Mouse (Mus musculus): Measurements from ENCODE around the gene Fryl.
"Not testable (repeated sequence)": the region's sequence is repeated elsewhere in the genome, so short reads cannot be mapped to it uniquely, and the experiment has no call there.

The Fryl gene

GRCm38 (mm10) chr5:73103657-73104056 is 152.8 kb downstream of the Fryl start:
- peak; percentile 70 for DNase-seq (ENCODE audit: low spot score)

- DNase-seq (ENCODE audit: low spot score) = no peak
Measured at GRCm38 (mm10) chr5:73102342-73102989, 154.0 kb downstream of the Fryl start.

- DNase-seq (ENCODE audit: low spot score) = no peak
Measured at GRCm38 (mm10) chr5:73092236-73092635, 164.2 kb downstream of the Fryl start.

- no peak for DNase-seq (ENCODE audit: low spot score)
Measured at GRCm38 (mm10) chr5:73089158-73089557, 167.3 kb downstream of the Fryl start.

- DNase-seq (ENCODE audit: low spot score) = no peak
Measured at GRCm38 (mm10) chr5:73081496-73081895, 174.9 kb downstream of the Fryl start.

- no peak for DNase-seq (ENCODE audit: low spot score)
Measured at GRCm38 (mm10) chr5:73079801-73080200, 176.6 kb downstream of the Fryl start.

GRCm38 (mm10) chr5:73071319-73071718 is 185.1 kb downstream of the Fryl start:
- DNase-seq (ENCODE audit: low spot score) = peak; percentile 72

GRCm38 (mm10) chr5:73066946-73067345 is 189.5 kb downstream of the Fryl start:
- DNase-seq (ENCODE audit: low spot score) = no peak

GRCm38 (mm10) chr5:73063768-73064669 is 192.4 kb downstream of the Fryl start:
- no peak for DNase-seq (ENCODE audit: low spot score)

GRCm38 (mm10) chr5:73061506-73062155 is 194.8 kb downstream of the Fryl start:
- no peak for DNase-seq (ENCODE audit: low spot score)

GRCm38 (mm10) chr5:73056937-73057336 is 199.5 kb downstream of the Fryl start:
- DNase-seq (ENCODE audit: low spot score) = no peak

- DNase-seq (ENCODE audit: low spot score) = no peak
Measured at GRCm38 (mm10) chr5:73056457-73056856, 200.0 kb downstream of the Fryl start.

- DNase-seq (ENCODE audit: low spot score) = no peak
Measured at GRCm38 (mm10) chr5:73053933-73054332, 202.5 kb downstream of the Fryl start.

- no peak for DNase-seq (ENCODE audit: low spot score)
Measured at GRCm38 (mm10) chr5:73047651-73048245, 208.7 kb downstream of the Fryl start.

GRCm38 (mm10) chr5:73044055-73044454 is 212.4 kb downstream of the Fryl start:
- DNase-seq (ENCODE audit: low spot score) = no peak

GRCm38 (mm10) chr5:73032481-73032880 is 223.9 kb downstream of the Fryl start:
- no peak for DNase-seq (ENCODE audit: low spot score)

GRCm38 (mm10) chr5:73028646-73029045 is 227.8 kb downstream of the Fryl start:
- no peak for DNase-seq (ENCODE audit: low spot score)

- no peak for DNase-seq (ENCODE audit: low spot score)
Measured at GRCm38 (mm10) chr5:73023801-73024200, 232.6 kb downstream of the Fryl start.

- DNase-seq (ENCODE audit: low spot score) = no peak
Measured at GRCm38 (mm10) chr5:73014745-73015144, 241.7 kb downstream of the Fryl start.

GRCm38 (mm10) chr5:73013611-73014287 is 242.7 kb downstream of the Fryl start:
- not testable (repeated sequence) for DNase-seq (ENCODE audit: low spot score)

GRCm38 (mm10) chr5:73012884-73013610 is 243.4 kb downstream of the Fryl start:
- DNase-seq (ENCODE audit: low spot score) = not testable (repeated sequence)

All from lung, postnatal 25 days (tissue).